Mouse (Mus musculus) liver, embryonic 13.5 days (tissue): ENCODE results near the gene Nol6. TPM values are rescaled to one million over a fixed set of nuclear protein-coding genes. Genes with fewer than 3 reads are reported as not detected.

ENCODE experiments used
- ATAC-seq: fragments of 200-750 bp; cut with Nextera tagmentation; 2 replicates; pipeline ENCODE4 v1.8.0; 2017; ENCODE audit warnings: low read depth, mild to moderate bottlenecking, moderate number of reproducible peaks, moderate library complexity
- DNase-seq: peaks from one replicate; pipeline ENCODE4 v3.0.0; 2022
- H3K27ac ChIP-seq: fragments of 300-500 bp; sonication (generic); 2 replicates; pipeline ENCODE4 v1.5.1; 2015; ENCODE audit warnings: moderate library complexity, mild to moderate bottlenecking, inconsistent platforms
- H3K27me3 ChIP-seq: fragments of 300-500 bp; sonication (generic); 2 replicates; pipeline ENCODE4 v1.6.1; 2015; ENCODE audit warnings: mild to moderate bottlenecking, inconsistent platforms
- H3K36me3 ChIP-seq: fragments of 300-500 bp; sonication (generic); 2 replicates; pipeline ENCODE4 v1.6.1; 2015; ENCODE audit warnings: mild to moderate bottlenecking, inconsistent platforms
- H3K4me1 ChIP-seq: fragments of 300-500 bp; sonication (generic); replicated peaks from 2 replicates; pipeline ENCODE4 v1.6.1; 2015; ENCODE audit warnings: inconsistent platforms
- H3K4me2 ChIP-seq: fragments of 300-500 bp; sonication (generic); 2 replicates; pipeline ENCODE4 v1.6.1; 2015; ENCODE audit warnings: inconsistent platforms, mild to moderate bottlenecking, moderate library complexity
- H3K4me3 ChIP-seq: fragments of 300-500 bp; sonication (generic); replicated peaks from 2 replicates; pipeline ENCODE4 v1.5.1; 2015; ENCODE audit warnings: mild to moderate bottlenecking, inconsistent platforms
- H3K9ac ChIP-seq: fragments of 300-500 bp; sonication (generic); 2 replicates; pipeline ENCODE4 v1.6.1; 2015; ENCODE audit warnings: mild to moderate bottlenecking, inconsistent platforms
- H3K9me3 ChIP-seq: fragments of 300-500 bp; sonication (generic); replicated peaks from 2 replicates; pipeline ENCODE4 v1.6.1; 2016; ENCODE audit warnings: inconsistent platforms
- WGBS: fragments of 180-500 bp; shearing (Covaris S2); methylation state at CpG from one replicate; pipeline ENCODE4 v1.1.7; 2015; ENCODE audit not compliant: insufficient replicate concordance; 5-methylcytosine and 5-hydroxymethylcytosine counted together
- polyA plus RNA-seq: library from polyadenylated mRNA; unstranded; fragments of >200 nt; fragmentation: Nextera tagmentation; extraction: Ambion mirVana; gene quantifications from 2 replicates; pipeline ENCODE4 v1.2.1, GENCODE M21; 2015

Nol6 gene
- polyA plus RNA-seq, 1 experiment from 2014 or later = 11.6 TPM

GRCm38 (mm10) chr4:41116817-41117216, 7.4 kb downstream of the Nol6 start:
- H3K4me1 ChIP-seq = no peaks in the 10 kb centered on the region
- H3K27ac ChIP-seq = no peak overlapping the region
- H3K9ac ChIP-seq = no peak overlapping the region
- DNase-seq = no peak
- H3K9me3 ChIP-seq = no peaks in the 10 kb centered on the region
- H3K36me3 ChIP-seq = peaks cover 82% of the 10 kb centered on the region
- 70% methylated on average over 3 of the region's 3 CpGs for WGBS
- H3K27me3 ChIP-seq = no peaks in the 10 kb centered on the region
- H3K4me2 ChIP-seq = no peak overlapping the region
- H3K4me3 ChIP-seq = no peak overlapping the region
- no peak for ATAC-seq

GRCm38 (mm10) chr4:41115793-41116192, 8.5 kb downstream of the Nol6 start:
- Histone ChIP-seq H3K36me3 (peaks cover 72% of the 10 kb centered on the region), H3K27ac (no peak overlapping the region; the same call in 1 of the 2 replicates), H3K4me2 (no peak overlapping the region), H3K9ac (no peak overlapping the region), H3K9me3 (no peaks in the 10 kb centered on the region), H3K4me1 (no peaks in the 10 kb centered on the region), H3K27me3 (no peaks in the 10 kb centered on the region), H3K4me3 (no peak overlapping the region)
- ATAC-seq (no peak), DNase-seq (no peak)
- WGBS = 87% methylated on average over 15 of the region's 15 CpGs

- H3K4me3 ChIP-seq = no peak overlapping the region
- no peak overlapping the region for H3K27ac ChIP-seq
- H3K9ac ChIP-seq = no peak overlapping the region
- no peaks in the 10 kb centered on the region for H3K4me1 ChIP-seq
- H3K36me3 ChIP-seq = peaks cover 65% of the 10 kb centered on the region
- H3K4me2 ChIP-seq = no peak overlapping the region
- no peaks in the 10 kb centered on the region for H3K9me3 ChIP-seq
- ATAC-seq (no peak), DNase-seq (no peak)
- WGBS = 81% methylated on average over 6 of the region's 6 CpGs
- no peaks in the 10 kb centered on the region for H3K27me3 ChIP-seq
Observed at GRCm38 (mm10) chr4:41115074-41115473, 9.2 kb downstream of the Nol6 start.

- DNase-seq = no peak
- H3K36me3 ChIP-seq = peaks cover 59% of the 10 kb centered on the region
Observed at GRCm38 (mm10) chr4:41114358-41115070, 9.7 kb downstream of the Nol6 start.

GRCm38 (mm10) chr4:41108717-41109425, 15.4 kb downstream of the Nol6 start:
- H3K36me3 ChIP-seq = peaks cover 3% of the 10 kb centered on the region
- ATAC-seq = no peak
- WGBS = 54% methylated on average over 10 of the region's 10 CpGs
- DNase-seq = no peak
- H3K4me1 ChIP-seq = no peaks in the 10 kb centered on the region
- no peak overlapping the region for H3K4me3 ChIP-seq
- H3K9ac ChIP-seq = no peak overlapping the region
- no peaks in the 10 kb centered on the region for H3K27me3 ChIP-seq
- H3K4me2 ChIP-seq = no peak overlapping the region
- H3K27ac ChIP-seq = 0 out of 2 replicates have a peak overlapping the region, but pooled peaks have one; percentile 20
- no peaks in the 10 kb centered on the region for H3K9me3 ChIP-seq

More at GRCm38 (mm10) chr4:41114358-41115070, 9.7 kb downstream of the Nol6 start:
- 85% methylated on average over 9 of the region's 9 CpGs for WGBS
- Histone ChIP-seq H3K27ac (0 out of 2 replicates have a peak overlapping the region, but pooled peaks have one; percentile 9), H3K4me3 (no peak overlapping the region), H3K4me2 (no peak overlapping the region), H3K9me3 (no peaks in the 10 kb centered on the region), H3K27me3 (no peaks in the 10 kb centered on the region), H3K9ac (no peak overlapping the region), H3K4me1 (no peaks in the 10 kb centered on the region)
- ATAC-seq = no peak

GRCm38 (mm10) chr4:41107440-41107839, 16.8 kb downstream of the Nol6 start:
- peaks cover 3% of the 10 kb centered on the region; the same call in 1 of the 2 replicates for H3K27me3 ChIP-seq
- H3K27ac ChIP-seq = no peak overlapping the region
- no peak for DNase-seq
- H3K4me2 ChIP-seq = no peak overlapping the region
- H3K4me3 ChIP-seq = no peak overlapping the region
- 57% methylated on average over 4 of the region's 4 CpGs for WGBS
- no peaks in the 10 kb centered on the region for H3K9me3 ChIP-seq
- no peak for ATAC-seq
- H3K9ac ChIP-seq = no peak overlapping the region
- no peaks in the 10 kb centered on the region for H3K4me1 ChIP-seq
- no peaks in the 10 kb centered on the region for H3K36me3 ChIP-seq

- Histone ChIP-seq H3K27me3 (peaks cover 42% of the 10 kb centered on the region), H3K4me3 (no peak overlapping the region), H3K9ac (no peak overlapping the region), H3K36me3 (no peaks in the 10 kb centered on the region), H3K4me1 (peaks cover 10% of the 10 kb centered on the region), H3K4me2 (no peak overlapping the region), H3K9me3 (no peaks in the 10 kb centered on the region), H3K27ac (no peak overlapping the region)
- ATAC-seq (no peak), DNase-seq (no peak)
Observed at GRCm38 (mm10) chr4:41102901-41103300, 21.4 kb downstream of the Nol6 start.

GRCm38 (mm10) chr4:41100986-41101385, 23.3 kb downstream of the Nol6 start:
- DNase-seq (no peak), ATAC-seq (no peak)
- 44% methylated on average over 1 of the region's 1 CpGs for WGBS
- Histone ChIP-seq H3K4me2 (no peak overlapping the region), H3K27me3 (peaks cover 52% of the 10 kb centered on the region), H3K27ac (no peak overlapping the region), H3K4me3 (no peak overlapping the region), H3K9ac (no peak overlapping the region), H3K4me1 (peaks cover 29% of the 10 kb centered on the region), H3K9me3 (no peaks in the 10 kb centered on the region), H3K36me3 (no peaks in the 10 kb centered on the region)

GRCm38 (mm10) chr4:41098577-41098951, 25.7 kb downstream of the Nol6 start:
- H3K4me2 ChIP-seq = peak overlapping the region; percentile 89
- no peak for ATAC-seq
- H3K27ac ChIP-seq = no peak overlapping the region
- no peak for DNase-seq
- WGBS = 23% methylated on average over 11 of the region's 11 CpGs
- H3K4me3 ChIP-seq = peak overlapping the region; percentile 65
- H3K9ac ChIP-seq = peak overlapping the region; percentile 79
- H3K27me3 ChIP-seq = peaks cover 52% of the 10 kb centered on the region
- H3K4me1 ChIP-seq = peaks cover 53% of the 10 kb centered on the region
- H3K36me3 ChIP-seq = peaks cover 16% of the 10 kb centered on the region
- H3K9me3 ChIP-seq = no peaks in the 10 kb centered on the region

GRCm38 (mm10) chr4:41097871-41098576, 26.2 kb downstream of the Nol6 start, which contains the start of gene Aqp3:
Aqp3 (minus strand) TSS chr4:41098183.
- peak; percentile 64 for DNase-seq
- Histone ChIP-seq H3K9me3 (no peaks in the 10 kb centered on the region), H3K36me3 (peaks cover 20% of the 10 kb centered on the region), H3K4me3 (peak within 1 kb of the TSS; percentile 65), H3K27ac (peak within 1 kb of the TSS; percentile 61), H3K4me2 (peak within 1 kb of the TSS; percentile 89), H3K4me1 (peaks cover 59% of the 10 kb centered on the region), H3K27me3 (peaks cover 52% of the 10 kb centered on the region), H3K9ac (peak within 1 kb of the TSS; percentile 79)
- ATAC-seq = peak; percentile 76
- under 1% methylated on average over 42 of the region's 42 CpGs for WGBS

- no peaks in the 10 kb centered on the region for H3K9me3 ChIP-seq
- no peak for ATAC-seq
- H3K27me3 ChIP-seq = peaks cover 48% of the 10 kb centered on the region
- H3K27ac ChIP-seq = peak overlapping the region; percentile 61
- peaks cover 59% of the 10 kb centered on the region for H3K4me1 ChIP-seq
- peak overlapping the region; percentile 79 for H3K9ac ChIP-seq
- WGBS = 38% methylated on average over 13 of the region's 13 CpGs
- peak overlapping the region; percentile 65 for H3K4me3 ChIP-seq
- no peak for DNase-seq
- H3K4me2 ChIP-seq = peak overlapping the region; percentile 89
- peaks cover 20% of the 10 kb centered on the region for H3K36me3 ChIP-seq
Observed at GRCm38 (mm10) chr4:41097381-41097780, 26.9 kb downstream of the Nol6 start.
